14 mouse cellular contexts compared by ENCODE assay signal in the genomic region with DNA sequence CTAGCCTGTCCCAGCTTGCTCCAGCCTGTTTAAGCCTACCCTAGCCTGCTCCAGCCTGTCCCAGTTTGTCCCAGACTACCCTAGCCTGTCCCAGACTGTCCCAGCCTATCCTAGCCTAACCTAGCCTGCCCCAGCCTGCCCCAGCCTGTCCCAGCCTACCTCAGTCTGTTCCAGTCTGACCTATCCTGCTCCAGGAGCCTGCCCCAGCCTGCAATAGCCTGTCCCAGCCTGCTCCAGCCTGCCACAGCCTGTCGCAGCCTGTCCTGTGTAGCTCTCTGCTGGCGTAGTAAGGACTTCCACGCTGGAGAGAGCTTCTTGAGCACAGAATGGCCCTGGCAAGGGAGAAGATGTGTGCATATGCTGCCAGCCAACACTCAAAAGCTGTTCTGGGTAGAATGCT.
DNase-seq lines count a peak whose midpoint lies in the region; ATAC-seq and TF ChIP-seq lines count a peak whose summit lies in the region.
"Had no signal": no experiment of that assay in that cellular context is flagged by ENCODE, and none has a peak within 500 bp of the region (broad histone marks: within the 10 kb centered on the region; RNA-seq: fewer than 3 reads in every experiment).

No protein-coding gene starts in this region.

- no peak for TF ChIP-seq POLR2A in heart, adult 2 months (IDR thresholded peaks at IDR 0.05; ENCODE audit: insufficient read depth, low read depth, low read length)

- H3K27ac ChIP-seq in hindbrain, embryonic 10.5 days = peak overlapping the region; percentile 35; the same call in 1 of the 2 replicates
- no peak overlapping the region for H3K27ac ChIP-seq in hindbrain, embryonic 11.5 days (ENCODE audit: low read depth, low read length)
- H3K27ac ChIP-seq in midbrain, embryonic 11.5 days (ENCODE audit: low read depth, low read length) = no peak overlapping the region
- H3K27ac ChIP-seq in midbrain, postnatal 0 days (ENCODE audit: low read depth, low read length) = no peak overlapping the region
- no peak overlapping the region for H3K27ac ChIP-seq in heart, adult 2 months
- H3K27ac ChIP-seq: heart, embryonic 10.5 days; neural tube, embryonic 12.5 days had no signal

- H3K4me3 ChIP-seq in hindbrain, embryonic 10.5 days = no peak overlapping the region
- H3K4me3 ChIP-seq in hindbrain, embryonic 11.5 days (ENCODE audit: low read depth, low read length) = no peak overlapping the region
- H3K4me3 ChIP-seq in midbrain, embryonic 11.5 days (ENCODE audit: low read depth, low read length) = no peak overlapping the region
- H3K4me3 ChIP-seq in midbrain, postnatal 0 days (ENCODE audit: low read depth, low read length) = no peak overlapping the region
- no peak overlapping the region for H3K4me3 ChIP-seq in heart, adult 2 months
- H3K4me3 ChIP-seq: erythroblast, embryonic 14.5 days; heart, embryonic 10.5 days; neural tube, embryonic 12.5 days had no signal

- no peak for DNase-seq in hindbrain, embryonic 10.5 days (ENCODE audit: low spot score)
- no peak for DNase-seq in hindbrain, embryonic 11.5 days (ENCODE audit: low spot score)
- DNase-seq in midbrain, embryonic 11.5 days (ENCODE audit: low spot score, missing footprints) = no peak
- DNase-seq in midbrain, postnatal 0 days (ENCODE audit: low spot score) = no peak
- DNase-seq in layer of hippocampus, adult 8-10 months (ENCODE audit: low spot score in 2 of 2) = peak; percentile 18 to 37
- DNase-seq in heart, adult 2 months = no peak
- DNase-seq in gastrocnemius, postnatal 36 days = no peak
- DNase-seq: cerebellum, adult 11 months; kidney, postnatal 25 days; spleen, adult 18-20 months had no signal

- no peak for TF ChIP-seq EP300 in heart, adult 2 months (IDR thresholded peaks at IDR 0.05; ENCODE audit: insufficient read depth, low read depth, low read length)

- 72% methylated on average over 3 of the region's 3 CpGs for WGBS in hindbrain, embryonic 10.5 days
- 70% methylated on average over 3 of the region's 3 CpGs for WGBS in hindbrain, embryonic 11.5 days
- WGBS in midbrain, embryonic 11.5 days = 66% methylated on average over 3 of the region's 3 CpGs
- 70% methylated on average over 3 of the region's 3 CpGs for WGBS in midbrain, postnatal 0 days
- WGBS in heart, adult 2 months = 47% methylated on average over 3 of the region's 3 CpGs

- H3K4me2 ChIP-seq in hindbrain, embryonic 11.5 days (replicated peaks; ENCODE audit: low read depth, low read length) = no peak overlapping the region
- H3K4me2 ChIP-seq in midbrain, embryonic 11.5 days = no peak overlapping the region
- no peak overlapping the region for H3K4me2 ChIP-seq in midbrain, postnatal 0 days (ENCODE audit: low read depth, low read length, poor library complexity, severe bottlenecking)
- H3K4me2 ChIP-seq: neural tube, embryonic 12.5 days had no signal

- no peaks in the 10 kb centered on the region for H3K27me3 ChIP-seq in hindbrain, embryonic 10.5 days (ENCODE audit: insufficient read depth, poor library complexity, severe bottlenecking)
- H3K27me3 ChIP-seq in hindbrain, embryonic 11.5 days (ENCODE audit: control insufficient read depth, insufficient read depth, low read length) = no peaks in the 10 kb centered on the region
- no peaks in the 10 kb centered on the region for H3K27me3 ChIP-seq in midbrain, embryonic 11.5 days (ENCODE audit: control insufficient read depth, insufficient read depth, low read length)
- no peaks in the 10 kb centered on the region for H3K27me3 ChIP-seq in midbrain, postnatal 0 days (ENCODE audit: insufficient read depth, low read length)
- no peaks in the 10 kb centered on the region for H3K27me3 ChIP-seq in heart, adult 2 months (ENCODE audit: control insufficient read depth, insufficient read depth, low read length)
- H3K27me3 ChIP-seq: neural tube, embryonic 12.5 days had no signal

- H3K36me3 ChIP-seq in hindbrain, embryonic 10.5 days = no peaks in the 10 kb centered on the region
- no peaks in the 10 kb centered on the region for H3K36me3 ChIP-seq in hindbrain, embryonic 11.5 days (ENCODE audit: control insufficient read depth, insufficient read depth, low read length)
- H3K36me3 ChIP-seq in midbrain, embryonic 11.5 days (ENCODE audit: control insufficient read depth, insufficient read depth, low read length) = no peaks in the 10 kb centered on the region
- H3K36me3 ChIP-seq in midbrain, postnatal 0 days (ENCODE audit: insufficient read depth, low read length) = no peaks in the 10 kb centered on the region
- H3K36me3 ChIP-seq in heart, adult 2 months (ENCODE audit: control insufficient read depth, insufficient read depth, low read length) = no peaks in the 10 kb centered on the region
- H3K36me3 ChIP-seq: heart, embryonic 10.5 days; neural tube, embryonic 12.5 days had no signal

- no peaks in the 10 kb centered on the region for H3K9me3 ChIP-seq in hindbrain, embryonic 10.5 days
- H3K9me3 ChIP-seq in hindbrain, embryonic 11.5 days (ENCODE audit: control insufficient read depth, low read length) = no peaks in the 10 kb centered on the region
- H3K9me3 ChIP-seq in midbrain, embryonic 11.5 days (ENCODE audit: control insufficient read depth, low read length) = no peaks in the 10 kb centered on the region
- no peaks in the 10 kb centered on the region for H3K9me3 ChIP-seq in midbrain, postnatal 0 days (ENCODE audit: low read length)
- H3K9me3 ChIP-seq: heart, embryonic 10.5 days; neural tube, embryonic 12.5 days had no signal

- H3K79me2 ChIP-seq in heart, adult 2 months (replicated peaks; ENCODE audit: control insufficient read depth, insufficient read depth, low read length) = no peaks in the 10 kb centered on the region

- intact Hi-C loops in heart, adult 2 months (cut with DNase I) = no loop called here
- intact Hi-C loops in gastrocnemius, postnatal 36 days (cut with DNase I) = no loop called here

- no peak overlapping the region for H3K9ac ChIP-seq in hindbrain, embryonic 11.5 days (ENCODE audit: low read depth, low read length)
- no peak overlapping the region for H3K9ac ChIP-seq in midbrain, embryonic 11.5 days (ENCODE audit: low read length)
- H3K9ac ChIP-seq in midbrain, postnatal 0 days (replicated peaks; ENCODE audit: low read length, poor library complexity, severe bottlenecking) = no peak overlapping the region
- no peak overlapping the region for H3K9ac ChIP-seq in heart, adult 2 months (ENCODE audit: low read depth, low read length)
- H3K9ac ChIP-seq: neural tube, embryonic 12.5 days had no signal

- no peak for ATAC-seq in hindbrain, embryonic 11.5 days (ENCODE audit: low FRiP score)
- ATAC-seq in midbrain, embryonic 11.5 days (ENCODE audit: low FRiP score) = 0 out of 2 replicates have a peak, but pooled peaks have one; percentile 40
- no peak; the same call in 1 of the 2 replicates for ATAC-seq in midbrain, postnatal 0 days (ENCODE audit: low FRiP score)
- 0 out of 2 replicates have a peak, but pooled peaks have one; percentile 31 for ATAC-seq in monocyte, adult 5-6 weeks (replicated peaks; ENCODE audit: insufficient number of reproducible peaks, low FRiP score, low TSS enrichment, poor library complexity, severe bottlenecking)

- peaks cover 5% of the 10 kb centered on the region for H3K4me1 ChIP-seq in hindbrain, embryonic 10.5 days (replicated peaks)
- no peaks in the 10 kb centered on the region for H3K4me1 ChIP-seq in hindbrain, embryonic 11.5 days (replicated peaks; ENCODE audit: control insufficient read depth, insufficient read depth, low read length)
- no peaks in the 10 kb centered on the region for H3K4me1 ChIP-seq in midbrain, embryonic 11.5 days (ENCODE audit: control insufficient read depth, insufficient read depth, low read length)
- H3K4me1 ChIP-seq in midbrain, postnatal 0 days (ENCODE audit: insufficient read depth, low read length) = no peaks in the 10 kb centered on the region
- no peaks in the 10 kb centered on the region for H3K4me1 ChIP-seq in heart, adult 2 months (ENCODE audit: control insufficient read depth, insufficient read depth, low read length)
- H3K4me1 ChIP-seq: neural tube, embryonic 12.5 days had no signal

- no peak for TF ChIP-seq CTCF in midbrain, postnatal 0 days (IDR thresholded peaks at IDR 0.05)
- TF ChIP-seq CTCF in heart, adult 2 months (IDR thresholded peaks at IDR 0.05) = no peak

Comparison
In these comparisons a context has a peak if more than half of its experiments do, and no peak if none do; other contexts are left out.
1. ATAC-seq: peak in midbrain, embryonic 11.5 days (single experiment) and monocyte, adult 5-6 weeks (single experiment); none in hindbrain, embryonic 11.5 days (single experiment) and midbrain, postnatal 0 days (single experiment).
2. DNase-seq: peak in layer of hippocampus, adult 8-10 months (2 of 2); none in hindbrain, embryonic 10.5 days (single experiment), hindbrain, embryonic 11.5 days (single experiment), midbrain, embryonic 11.5 days (single experiment), midbrain, postnatal 0 days (single experiment), heart, adult 2 months (0 of 2) and gastrocnemius, postnatal 36 days (0 of 2).